Mouse (Mus musculus) G1E-ER4 (cell line): Measurements from ENCODE around the gene Gm20517. TPM values are rescaled to one million over a fixed set of nuclear protein-coding genes. Genes with fewer than 3 reads are reported as not detected.

Experiments
- GATA1 ChIP-seq: IDR thresholded peaks from one replicate; pipeline ENCODE4 v1.8.0; 2012; ENCODE audit warnings: low read length, inconsistent platforms
- polyA plus RNA-seq: library from polyadenylated mRNA; stranded (reverse); fragments of >175 nt; gene quantifications from 2 replicates; pipeline ENCODE4 v1.2.3, GENCODE M21; 2012

Gene Gm20517
- polyA plus RNA-seq, 1 experiment = 0.11 TPM

GRCm38 (mm10) chr17:47687409-47688343 is 76.3 kb downstream of the Gm20517 start:
- no peak for TF ChIP-seq GATA1

- TF ChIP-seq GATA1 = no peak
These were observed 76.9 kb downstream of the Gm20517 start, which contains the start of gene Tomm6 for GRCm38 (mm10) chr17:47688344-47688607. Gene Tomm6 (minus strand): TSS chr17:47688386.

DNA sequence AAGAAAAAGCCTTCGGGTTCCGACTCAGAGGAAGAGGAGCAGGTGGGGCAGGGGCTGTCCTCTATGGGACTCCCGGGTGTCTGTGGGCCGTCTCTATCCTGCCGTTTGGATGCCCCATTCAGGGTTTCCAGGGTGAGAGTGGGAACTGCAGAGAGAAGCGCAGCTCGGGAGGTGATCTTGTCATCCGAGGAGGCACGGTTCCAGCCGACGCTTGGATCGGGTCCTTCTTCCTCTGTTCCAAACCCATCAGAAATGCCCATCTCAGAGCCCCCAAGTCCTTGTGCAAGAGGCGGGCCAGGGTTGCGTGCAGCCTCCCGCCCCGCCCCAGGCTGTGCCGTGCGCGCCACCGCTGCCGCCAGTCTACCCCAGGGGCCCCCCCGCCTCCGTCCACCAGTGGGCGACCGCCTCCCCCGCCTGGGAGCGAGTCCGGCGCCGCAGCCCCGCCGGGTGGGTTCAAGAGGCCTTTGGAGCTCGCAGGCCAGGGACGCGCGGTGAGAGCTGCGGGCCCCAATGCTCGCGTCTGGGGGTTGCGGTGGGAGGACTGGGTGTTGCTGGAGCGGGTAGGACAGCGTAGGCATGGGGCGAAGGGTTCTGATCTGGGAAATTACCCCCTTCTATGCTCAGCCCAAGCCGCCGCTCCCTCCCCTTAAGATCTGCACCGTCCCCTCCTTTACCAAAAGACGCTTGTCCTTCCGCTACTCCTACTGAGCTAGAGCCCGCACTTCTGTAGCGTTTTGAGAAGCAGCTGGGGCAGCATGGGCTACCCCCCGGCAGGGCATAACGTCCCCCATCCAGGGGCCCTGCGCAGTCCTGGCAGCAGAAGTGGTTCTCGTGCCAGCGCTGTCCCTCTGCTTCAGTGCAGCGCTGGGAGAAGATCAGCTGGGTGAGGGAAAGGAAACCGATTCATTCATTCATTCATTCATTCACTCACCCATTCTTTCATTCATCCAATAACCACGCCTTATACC is 77.5 kb downstream of the Gm20517 start, which contains the start of gene Frs3:
TSS of gene Frs3 (plus strand) at position 423 of the 968 bp plus-strand sequence.
- no peak for TF ChIP-seq GATA1

- no peak for TF ChIP-seq GATA1
These were observed 78.5 kb downstream of the Gm20517 start for GRCm38 (mm10) chr17:47689894-47690293.

DNA sequence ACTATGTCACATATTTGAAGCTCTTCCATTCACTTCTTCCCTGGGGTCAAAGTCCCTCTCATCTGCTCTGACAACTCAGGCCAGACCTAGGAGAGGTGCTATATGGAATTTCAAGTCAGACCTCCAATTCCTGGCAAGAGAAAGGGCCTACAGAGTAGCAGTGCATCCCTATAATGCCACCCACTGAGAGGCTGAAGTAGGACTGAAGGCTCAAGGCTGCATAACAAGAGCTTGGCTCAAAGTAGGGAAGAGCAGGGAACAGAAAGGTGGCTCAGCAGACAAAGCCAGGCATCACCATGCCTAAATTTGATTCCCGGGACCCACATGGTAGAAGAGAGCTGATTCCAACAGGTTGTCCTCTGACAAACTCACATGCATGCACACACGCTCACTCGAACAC is 80.3 kb downstream of the Gm20517 start:
- TF ChIP-seq GATA1 = no peak

DNA sequence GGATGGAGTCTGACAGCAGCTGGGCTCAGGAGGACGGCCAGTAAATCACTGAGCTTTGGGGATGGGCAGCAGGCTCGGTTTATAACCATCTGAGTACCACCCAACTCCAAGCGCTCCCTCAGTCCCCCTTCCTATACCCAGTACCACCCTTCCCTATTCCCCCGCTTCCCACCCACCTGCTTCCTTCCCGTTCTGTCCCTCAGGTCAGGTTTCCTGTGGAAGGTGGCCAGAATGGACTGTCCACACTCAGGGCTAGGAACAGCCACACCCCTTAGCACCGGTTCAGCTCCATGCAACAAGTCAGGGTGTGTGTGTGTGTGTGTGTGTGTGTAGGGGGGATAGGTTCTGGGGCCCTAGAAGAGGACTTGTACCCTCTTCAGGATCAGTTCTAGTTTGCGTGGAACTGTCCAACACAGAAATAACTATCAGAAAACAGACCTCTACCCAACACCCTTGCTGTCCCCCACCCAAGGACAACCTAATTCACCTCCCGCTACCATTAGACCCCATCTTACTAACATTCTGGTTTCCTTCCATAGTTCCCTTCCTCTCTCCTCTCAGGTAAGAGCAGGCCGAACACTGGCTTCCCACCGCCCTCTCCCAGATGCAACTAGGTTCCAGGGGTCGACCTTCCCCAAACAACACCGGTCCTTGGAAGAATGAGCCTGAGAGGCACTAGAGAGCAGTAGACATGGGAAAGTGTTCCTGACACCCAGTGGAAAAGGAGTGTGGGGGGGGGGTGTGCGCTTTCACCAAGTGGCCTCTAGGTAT is 82.5 kb downstream of the Gm20517 start:
- TF ChIP-seq GATA1 = no peak

DNA sequence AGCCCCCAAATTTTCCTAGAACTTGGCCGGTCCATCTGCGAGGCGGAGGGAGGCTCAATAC is 82.9 kb downstream of the Gm20517 start, which contains the start of gene Gm21981:
TSS of gene Gm21981 (minus strand) at position 14 of the 61 bp plus-strand sequence.
- no peak for TF ChIP-seq GATA1

DNA sequence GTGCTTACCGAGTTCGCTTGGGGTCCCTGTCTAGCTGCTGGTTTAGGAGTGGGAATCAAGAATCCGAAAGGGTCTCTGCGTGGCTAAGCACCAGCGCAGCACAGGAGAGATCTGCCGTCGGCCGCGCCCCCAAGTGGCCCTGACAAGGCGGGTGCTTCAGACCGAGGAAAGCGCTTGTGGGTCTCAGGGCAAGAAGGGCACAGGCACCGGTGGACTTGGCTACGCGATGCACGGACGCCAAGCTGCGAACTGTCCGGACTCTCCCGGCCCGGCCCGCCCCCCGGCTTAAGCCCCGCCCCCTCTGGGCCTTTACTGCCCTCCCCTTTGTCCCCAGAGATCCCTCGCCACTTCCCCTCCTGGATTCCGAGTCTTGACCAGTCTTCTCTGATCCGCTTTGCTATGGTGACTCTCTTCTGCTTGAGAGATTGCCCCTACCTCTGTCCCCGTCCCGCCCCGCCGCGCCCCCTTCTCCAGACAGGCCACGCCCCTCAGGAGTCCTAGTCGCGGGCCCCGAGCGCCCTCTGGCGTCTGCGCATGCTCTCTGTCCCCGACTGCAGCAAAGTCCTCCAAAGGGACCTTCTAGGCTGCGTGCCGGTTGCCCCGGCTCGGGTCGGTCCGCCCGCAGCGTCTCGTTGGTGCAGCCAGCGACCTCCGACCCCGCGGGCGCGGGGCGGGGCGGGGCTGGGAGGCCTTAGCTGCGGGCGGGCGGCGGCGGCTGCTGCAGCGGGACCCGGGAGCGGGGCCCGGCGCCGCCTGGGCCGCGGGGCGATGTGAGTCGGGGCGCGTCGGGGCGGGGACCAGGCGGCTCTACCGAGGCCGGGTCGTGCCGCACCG is 83.3 kb downstream of the Gm20517 start, which contains the start of gene Prickle4:
TSS of gene Prickle4 (minus strand) at position 234 of the 834 bp plus-strand sequence.
- TF ChIP-seq GATA1 = no peak

DNA sequence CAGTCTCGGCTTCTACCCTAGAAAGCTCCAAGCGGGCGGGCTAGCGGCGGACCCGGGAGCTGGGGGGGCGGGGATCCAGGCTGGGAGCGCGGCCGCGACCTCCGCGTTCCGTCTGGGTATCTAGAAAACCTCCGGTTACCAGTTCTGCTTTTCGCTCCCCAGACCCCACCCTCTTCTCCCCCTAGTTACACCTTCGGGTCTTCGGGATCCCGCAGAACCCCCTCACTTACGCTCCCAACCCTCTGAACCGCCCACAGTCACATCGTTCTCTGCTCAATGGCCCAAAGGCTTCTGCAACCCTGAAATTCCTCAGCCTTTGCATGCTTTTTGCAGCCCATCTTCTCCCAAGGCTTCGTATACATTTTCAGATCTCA is 83.9 kb downstream of the Gm20517 start:
- no peak for TF ChIP-seq GATA1

DNA sequence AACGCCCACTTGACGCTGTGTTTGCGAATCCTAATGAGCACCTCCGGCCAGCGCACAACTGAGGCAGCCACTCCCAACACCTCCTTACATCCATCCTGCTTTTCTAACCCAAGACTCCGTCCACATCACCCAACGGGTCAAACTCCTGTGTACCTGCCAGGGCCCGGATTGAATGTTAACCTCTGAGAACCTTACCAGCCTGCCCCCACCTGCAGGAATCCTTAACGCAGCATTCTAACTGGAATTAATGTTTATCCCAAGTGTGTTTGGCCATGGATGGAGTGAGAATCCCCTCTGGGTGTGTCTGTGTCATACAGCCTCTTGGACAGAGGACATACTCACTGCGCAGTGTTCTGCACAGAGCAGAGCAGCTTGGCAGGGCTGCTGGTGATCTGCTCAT is 86.8 kb downstream of the Gm20517 start:
- TF ChIP-seq GATA1 = no peak

- TF ChIP-seq GATA1 = no peak
These were observed 87.7 kb downstream of the Gm20517 start for GRCm38 (mm10) chr17:47699055-47699454.

DNA sequence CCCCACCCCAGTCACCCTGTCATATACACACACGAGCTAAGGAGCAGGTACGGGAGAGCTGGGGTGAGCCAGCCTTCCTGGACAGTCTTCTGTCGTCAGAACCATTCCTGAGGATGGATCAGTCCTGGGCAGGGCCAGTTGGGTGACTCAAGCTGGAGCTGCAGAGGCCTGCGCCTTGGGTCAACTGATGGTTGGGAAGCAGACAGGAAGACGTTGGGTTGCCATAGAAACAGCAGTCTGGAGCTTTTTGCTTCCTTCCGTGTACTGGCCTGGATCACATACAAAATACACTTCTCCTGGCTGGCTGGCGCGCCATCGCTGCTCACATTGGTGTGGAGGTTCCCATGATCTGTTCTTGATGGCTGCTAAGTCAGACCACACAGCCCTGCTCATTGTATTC is 90.4 kb downstream of the Gm20517 start:
- TF ChIP-seq GATA1 = no peak

- TF ChIP-seq GATA1 = no peak
These were observed 91.4 kb downstream of the Gm20517 start for GRCm38 (mm10) chr17:47702548-47703345.

DNA sequence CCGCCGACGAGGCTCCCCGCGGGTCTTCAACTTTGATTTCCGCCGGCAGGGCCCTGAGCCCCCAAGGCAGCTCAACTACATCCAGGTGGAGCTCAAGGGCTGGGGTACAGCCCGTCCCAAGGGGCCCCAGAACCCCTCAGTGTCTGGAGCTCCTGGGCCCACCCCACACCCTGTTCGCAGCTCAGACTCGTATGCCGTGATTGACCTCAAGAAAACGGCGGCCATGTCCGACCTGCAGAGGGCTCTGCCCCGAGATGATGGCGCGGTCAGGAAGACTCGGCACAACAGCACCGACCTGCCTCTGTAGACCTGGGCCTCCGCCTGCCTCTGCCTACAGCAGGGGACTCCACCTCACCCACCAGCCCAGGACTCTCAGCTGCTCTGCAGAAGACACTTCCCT is 92.2 kb downstream of the Gm20517 start:
- TF ChIP-seq GATA1 = no peak
